Mouse (Mus musculus) hindbrain, embryonic 16.5 days (tissue): ENCODE data around the gene Olfr1102. TPM values are rescaled to one million over a fixed set of nuclear protein-coding genes. Genes with fewer than 3 reads are reported as not detected.

Experiments used
- ATAC-seq: fragments of 200-750 bp; cut with Nextera tagmentation; 2 replicates; pipeline ENCODE4 v1.8.0; 2017; ENCODE audit warnings: moderate TSS enrichment, moderate library complexity
- H3K27ac ChIP-seq: fragments of 300-500 bp; sonication (generic); 2 replicates; pipeline ENCODE4 v1.5.1; 2014; ENCODE audit warnings: low read depth, mild to moderate bottlenecking, control low read depth, low read length, moderate library complexity
- H3K27me3 ChIP-seq: fragments of 300-500 bp; sonication (generic); replicated peaks from 2 replicates; pipeline ENCODE4 v1.6.1; 2014; ENCODE audit warnings: low read length; ENCODE audit not compliant: control insufficient read depth, insufficient read depth
- H3K36me3 ChIP-seq: fragments of 300-500 bp; sonication (generic); 2 replicates; pipeline ENCODE4 v1.6.1; 2014; ENCODE audit warnings: mild to moderate bottlenecking, low read length, moderate library complexity, mixed read lengths; ENCODE audit not compliant: control insufficient read depth, insufficient read depth
- H3K4me1 ChIP-seq: fragments of 300-500 bp; sonication (generic); 2 replicates; pipeline ENCODE4 v1.6.1; 2014; ENCODE audit warnings: low read depth, low read length; ENCODE audit not compliant: control insufficient read depth, insufficient read depth
- H3K4me2 ChIP-seq: fragments of 300-500 bp; sonication (generic); 2 replicates; pipeline ENCODE4 v1.6.1; 2014; ENCODE audit warnings: mild to moderate bottlenecking, low read length, control low read depth, moderate library complexity
- H3K4me3 ChIP-seq: fragments of 300-500 bp; sonication (generic); 2 replicates; pipeline ENCODE4 v1.5.1; 2014; ENCODE audit warnings: mild to moderate bottlenecking, low read length, control low read depth, moderate library complexity
- H3K9ac ChIP-seq: fragments of 300-500 bp; sonication (generic); 2 replicates; pipeline ENCODE4 v1.6.1; 2014; ENCODE audit warnings: low read depth, mild to moderate bottlenecking, control low read depth, low read length, moderate library complexity
- H3K9me3 ChIP-seq: fragments of 300-500 bp; sonication (generic); 2 replicates; pipeline ENCODE4 v1.6.1; 2014; ENCODE audit warnings: mild to moderate bottlenecking, low read length, moderate library complexity; ENCODE audit not compliant: control insufficient read depth
- WGBS: fragments of 180-500 bp; shearing (Covaris S2); extraction: QIAGEN DNeasy Blood & Tissue Kit; methylation state at CpG from one replicate; pipeline ENCODE4 v1.1.7; 2014; 5-methylcytosine and 5-hydroxymethylcytosine counted together
- polyA plus RNA-seq: library from polyadenylated mRNA; unstranded; fragments of >200 nt; fragmentation: Nextera tagmentation; extraction: Ambion mirVana; gene quantifications from 2 replicates; pipeline ENCODE4 v1.2.1, GENCODE M21; 2015

Gene Olfr1102
- not detected in 2 replicates for polyA plus RNA-seq

- Histone ChIP-seq H3K4me2 (no peak within 1 kb of the TSS), H3K27me3 (no peaks in the 10 kb centered on the region), H3K9ac (no peak within 1 kb of the TSS), H3K27ac (no peak within 1 kb of the TSS), H3K36me3 (no peaks in the 10 kb centered on the region), H3K4me1 (no peaks in the 10 kb centered on the region), H3K4me3 (no peak within 1 kb of the TSS), H3K9me3 (no peaks in the 10 kb centered on the region)
- ATAC-seq, result no peak
Observed at GRCm38 (mm10) chr2:86998098-86998497, at the start of gene Olfr1102. Gene Olfr1102 (plus strand): TSS chr2:86998398.

GRCm38 (mm10) chr2:86960593-86960992 is 37.6 kb upstream of the Olfr1102 start, which contains the start of gene Olfr1099:
Gene Olfr1099 (minus strand): TSS chr2:86960693.
- no peak for ATAC-seq
- Histone ChIP-seq H3K27me3 (no peaks in the 10 kb centered on the region), H3K36me3 (no peaks in the 10 kb centered on the region), H3K4me3 (no peak within 1 kb of the TSS), H3K9me3 (no peaks in the 10 kb centered on the region), H3K4me2 (no peak within 1 kb of the TSS), H3K4me1 (no peaks in the 10 kb centered on the region), H3K27ac (no peak within 1 kb of the TSS), H3K9ac (no peak within 1 kb of the TSS)
- 88% methylated on average over 1 of the region's 1 CpGs for WGBS

- H3K4me3 ChIP-seq, result no peak within 1 kb of the TSS
- no peak within 1 kb of the TSS for H3K27ac ChIP-seq
- 82% methylated on average over 3 of the region's 3 CpGs for WGBS
- no peaks in the 10 kb centered on the region for H3K36me3 ChIP-seq
- H3K4me2 ChIP-seq, result no peak within 1 kb of the TSS
- H3K9me3 ChIP-seq, result no peaks in the 10 kb centered on the region
- no peaks in the 10 kb centered on the region for H3K27me3 ChIP-seq
- H3K4me1 ChIP-seq, result no peaks in the 10 kb centered on the region
- H3K9ac ChIP-seq, result no peak within 1 kb of the TSS
- no peak for ATAC-seq
Observed at GRCm38 (mm10) chr2:86979854-86980253, 18.3 kb upstream of the Olfr1102 start, which contains the start of gene Olfr1100. Gene Olfr1100 (minus strand): TSS chr2:86979954.

GRCm38 (mm10) chr2:86991121-86991520 is 7.1 kb upstream of the Olfr1102 start, which contains the start of gene Olfr1101:
Gene Olfr1101 (minus strand): TSS chr2:86991221.
- no peak for ATAC-seq
- no peak within 1 kb of the TSS for H3K9ac ChIP-seq
- no peak within 1 kb of the TSS for H3K4me2 ChIP-seq
- no peak within 1 kb of the TSS for H3K4me3 ChIP-seq
- H3K27me3 ChIP-seq, result no peaks in the 10 kb centered on the region
- 82% methylated on average over 3 of the region's 3 CpGs for WGBS
- no peaks in the 10 kb centered on the region for H3K36me3 ChIP-seq
- H3K4me1 ChIP-seq, result no peaks in the 10 kb centered on the region
- no peak within 1 kb of the TSS for H3K27ac ChIP-seq
- no peaks in the 10 kb centered on the region for H3K9me3 ChIP-seq

- Histone ChIP-seq H3K9ac (no peak within 1 kb of the TSS), H3K9me3 (no peaks in the 10 kb centered on the region), H3K4me2 (no peak within 1 kb of the TSS), H3K36me3 (no peaks in the 10 kb centered on the region), H3K27me3 (no peaks in the 10 kb centered on the region), H3K4me3 (no peak within 1 kb of the TSS), H3K4me1 (no peaks in the 10 kb centered on the region), H3K27ac (no peak within 1 kb of the TSS)
- 84% methylated on average over 1 of the region's 1 CpGs for WGBS
- ATAC-seq, result no peak
Observed at GRCm38 (mm10) chr2:87026980-87027379, 28.8 kb downstream of the Olfr1102 start, which contains the start of gene Olfr1104. Gene Olfr1104 (minus strand): TSS chr2:87027080.

- H3K4me3 ChIP-seq, result no peak within 1 kb of the TSS
- H3K4me1 ChIP-seq, result no peaks in the 10 kb centered on the region
- H3K9me3 ChIP-seq, result no peaks in the 10 kb centered on the region
- no peak within 1 kb of the TSS for H3K27ac ChIP-seq
- no peak within 1 kb of the TSS for H3K4me2 ChIP-seq
- no peak for ATAC-seq
- no peaks in the 10 kb centered on the region for H3K27me3 ChIP-seq
- no peak within 1 kb of the TSS for H3K9ac ChIP-seq
- no peaks in the 10 kb centered on the region for H3K36me3 ChIP-seq
Observed at GRCm38 (mm10) chr2:87036431-87036830, 38.2 kb downstream of the Olfr1102 start, which contains the start of gene Olfr1105. Gene Olfr1105 (minus strand): TSS chr2:87036531.

GRCm38 (mm10) chr2:87052173-87052572 is 54.0 kb downstream of the Olfr1102 start, which contains the start of gene Olfr1106:
Gene Olfr1106 (minus strand): TSS chr2:87052273.
- H3K27me3 ChIP-seq, result no peaks in the 10 kb centered on the region
- no peak within 1 kb of the TSS for H3K4me3 ChIP-seq
- no peaks in the 10 kb centered on the region for H3K36me3 ChIP-seq
- 81% methylated on average over 1 of the region's 1 CpGs for WGBS
- no peak within 1 kb of the TSS for H3K27ac ChIP-seq
- no peaks in the 10 kb centered on the region for H3K4me1 ChIP-seq
- ATAC-seq, result no peak
- H3K9me3 ChIP-seq, result no peaks in the 10 kb centered on the region
- no peak within 1 kb of the TSS for H3K9ac ChIP-seq
- H3K4me2 ChIP-seq, result no peak within 1 kb of the TSS

Other genes with a start within 250 kb of the Olfr1102 start
- gene Olfr1090, start 239.4 kb upstream of the Olfr1102 start, polyA plus RNA-seq, result not detected in 2 replicates
- not detected in 2 replicates for gene Olfr1093, start 215.9 kb upstream of the Olfr1102 start, polyA plus RNA-seq
- gene Olfr141, start 188.4 kb upstream of the Olfr1102 start, polyA plus RNA-seq, result not detected in 2 replicates
- not detected in 2 replicates for gene Olfr1094, start 173.7 kb upstream of the Olfr1102 start, polyA plus RNA-seq
- gene Olfr1095, start 146.7 kb upstream of the Olfr1102 start, polyA plus RNA-seq, result not detected in 2 replicates
- not detected in 2 replicates for gene Gm13723, start 123.6 kb upstream of the Olfr1102 start, polyA plus RNA-seq
- gene Olfr1097, start 106.2 kb upstream of the Olfr1102 start, polyA plus RNA-seq, result not detected in 2 replicates
- not detected in 2 replicates for gene Olfr1098, start 73.9 kb upstream of the Olfr1102 start, polyA plus RNA-seq
- not detected in 2 replicates for gene Olfr1099, start 37.7 kb upstream of the Olfr1102 start, polyA plus RNA-seq
- gene Olfr1100, start 18.4 kb upstream of the Olfr1102 start, polyA plus RNA-seq, result not detected in 2 replicates
- not detected in 2 replicates for gene Olfr1101, start 7.2 kb upstream of the Olfr1102 start, polyA plus RNA-seq
- gene Olfr1104, start 28.7 kb downstream of the Olfr1102 start, polyA plus RNA-seq, result not detected in 2 replicates
- not detected in 2 replicates for gene Olfr1105, start 38.1 kb downstream of the Olfr1102 start, polyA plus RNA-seq
- gene Olfr1106, start 53.9 kb downstream of the Olfr1102 start, polyA plus RNA-seq, result not detected in 2 replicates
- not detected in 2 replicates for gene Olfr1107, start 77.4 kb downstream of the Olfr1102 start, polyA plus RNA-seq
- gene Olfr1109, start 97.6 kb downstream of the Olfr1102 start, polyA plus RNA-seq, result not detected in 2 replicates
- not detected in 2 replicates for gene Olfr259, start 116.2 kb downstream of the Olfr1102 start, polyA plus RNA-seq
- not detected in 2 replicates for gene Olfr1110, start 141.9 kb downstream of the Olfr1102 start, polyA plus RNA-seq
- not detected in 2 replicates for gene Olfr1111, start 154.2 kb downstream of the Olfr1102 start, polyA plus RNA-seq
- gene Olfr1112, start 189.4 kb downstream of the Olfr1102 start, polyA plus RNA-seq, result not detected in 2 replicates
- gene Olfr1113, start 210.6 kb downstream of the Olfr1102 start, polyA plus RNA-seq, result not detected in 2 replicates
- gene Olfr1115, start 249.6 kb downstream of the Olfr1102 start, polyA plus RNA-seq, result not detected in 2 replicates